Mouse (Mus musculus): ENCODE results near the gene Col23a1. TPM values are rescaled to one million over a fixed set of nuclear protein-coding genes. Genes with fewer than 3 reads are reported as not detected.

Gene Col23a1
- polyA plus RNA-seq, 1 experiment from 2014 or later, result 4.4 TPM

DNA sequence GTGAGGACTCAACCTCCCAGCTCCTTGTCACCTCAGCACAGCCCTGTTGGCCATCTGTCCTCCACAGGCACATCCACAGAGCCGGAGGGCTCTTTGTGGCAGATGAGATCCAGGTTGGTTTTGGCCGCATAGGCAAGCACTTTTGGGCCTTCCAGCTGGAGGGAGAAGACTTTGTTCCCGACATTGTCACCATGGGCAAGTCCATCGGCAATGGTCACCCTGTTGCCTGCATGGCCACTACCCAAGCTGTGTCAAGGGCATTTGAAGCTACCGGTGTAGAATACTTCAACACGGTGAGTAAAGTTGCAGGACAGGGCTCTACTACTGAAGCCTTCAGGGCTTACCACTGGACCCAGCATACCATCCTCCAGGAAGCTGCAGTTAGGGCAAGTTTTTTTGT lies 304.1 kb downstream of the Col23a1 start:
- Histone ChIP-seq H3K4me3 (ENCODE audit: low read length) (no peak overlapping the region), H3K27me3 (replicated peaks; ENCODE audit: control insufficient read depth, insufficient read depth, low read length) (no peaks in the 10 kb centered on the region), H3K4me1 (ENCODE audit: control insufficient read depth, insufficient read depth, low read depth, low read length) (no peaks in the 10 kb centered on the region), H3K9me3 (ENCODE audit: control insufficient read depth, low read length) (no peaks in the 10 kb centered on the region), H3K9ac (ENCODE audit: low read depth, low read length) (no peak overlapping the region), H3K36me3 (ENCODE audit: control insufficient read depth, insufficient read depth, low read length) (peaks cover 39% of the 10 kb centered on the region), H3K4me2 (ENCODE audit: low read length) (no peak overlapping the region), H3K27ac (ENCODE audit: low read depth, low read length) (no peak overlapping the region)
- ATAC-seq, result no peak
- WGBS, result 93% methylated on average over 6 of the region's 6 CpGs

DNA sequence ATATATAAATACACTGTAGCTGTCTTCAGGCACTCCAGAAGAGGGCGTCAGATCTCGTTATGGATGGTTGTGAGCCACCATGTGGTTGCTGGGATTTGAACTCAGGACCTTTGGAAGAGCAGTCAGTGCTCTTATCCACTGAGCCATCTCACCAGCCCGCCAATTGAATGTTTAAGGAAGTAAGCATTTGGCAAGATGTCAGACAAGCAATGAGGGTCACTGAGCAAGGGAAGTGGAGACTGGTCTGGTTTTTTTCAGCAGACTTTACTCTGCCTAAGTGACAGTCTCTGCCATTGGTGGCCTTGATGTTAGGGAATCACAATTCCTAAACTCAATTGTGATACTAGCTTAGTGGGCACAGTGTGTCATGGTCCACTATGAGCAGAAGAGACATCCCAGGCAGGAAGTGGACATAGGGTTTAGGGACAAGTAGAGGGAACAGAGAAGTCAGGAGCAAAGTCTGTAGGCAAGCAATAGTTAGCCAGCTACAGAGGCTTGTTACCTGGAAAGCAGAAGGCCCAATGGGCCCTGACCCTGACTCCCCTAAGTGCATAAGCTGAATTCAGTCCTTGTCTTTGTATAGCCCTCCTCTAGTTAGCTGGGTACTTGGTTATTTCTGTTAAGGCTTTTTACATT lies 305.1 kb downstream of the Col23a1 start:
- H3K36me3 ChIP-seq (ENCODE audit: control insufficient read depth, insufficient read depth, low read length), result peaks cover 44% of the 10 kb centered on the region
- no peak overlapping the region for H3K4me2 ChIP-seq (ENCODE audit: low read length)
- no peaks in the 10 kb centered on the region for H3K4me1 ChIP-seq (ENCODE audit: control insufficient read depth, insufficient read depth, low read depth, low read length)
- H3K27me3 ChIP-seq (replicated peaks; ENCODE audit: control insufficient read depth, insufficient read depth, low read length), result no peaks in the 10 kb centered on the region
- WGBS, result 88% methylated on average over 3 of the region's 3 CpGs
- H3K9ac ChIP-seq (ENCODE audit: low read depth, low read length), result no peak overlapping the region
- no peak overlapping the region for H3K27ac ChIP-seq (ENCODE audit: low read depth, low read length)
- no peak overlapping the region for H3K4me3 ChIP-seq (ENCODE audit: low read length)
- no peak for ATAC-seq
- no peaks in the 10 kb centered on the region for H3K9me3 ChIP-seq (ENCODE audit: control insufficient read depth, low read length)

DNA sequence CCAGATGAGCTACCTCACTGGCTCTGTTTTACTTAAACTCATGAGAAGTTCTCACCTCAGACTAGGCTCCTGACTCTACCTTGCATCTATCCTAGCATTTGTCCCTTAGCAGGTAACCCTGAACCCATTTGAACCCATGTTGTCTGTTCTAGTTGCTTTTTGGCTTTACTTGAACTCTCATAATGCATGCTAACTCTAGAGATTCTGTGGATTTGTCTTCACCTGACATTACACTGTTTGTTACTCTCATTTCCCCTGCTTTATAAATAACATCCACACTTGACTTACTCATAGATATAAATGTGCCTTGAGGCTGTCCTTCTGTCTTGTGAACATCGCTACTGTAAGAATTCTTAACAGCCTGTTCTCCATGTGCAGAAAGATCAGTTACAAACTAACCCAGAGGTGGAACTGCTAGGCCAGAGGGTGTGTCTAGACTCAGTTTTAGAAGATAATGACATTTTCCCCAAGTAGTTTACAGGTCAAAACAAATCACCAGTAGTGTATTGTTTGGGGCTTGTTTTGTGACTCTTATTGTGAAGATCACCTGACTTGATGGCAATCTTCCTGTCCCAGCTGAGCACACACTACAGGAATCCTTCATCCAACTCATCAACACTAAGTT lies 305.9 kb downstream of the Col23a1 start:
- no peak overlapping the region for H3K4me3 ChIP-seq (ENCODE audit: low read length)
- no peaks in the 10 kb centered on the region for H3K9me3 ChIP-seq (ENCODE audit: control insufficient read depth, low read length)
- no peaks in the 10 kb centered on the region for H3K27me3 ChIP-seq (replicated peaks; ENCODE audit: control insufficient read depth, insufficient read depth, low read length)
- no peak overlapping the region for H3K4me2 ChIP-seq (ENCODE audit: low read length)
- 93% methylated on average over 1 of the region's 1 CpGs for WGBS
- no peak overlapping the region for H3K27ac ChIP-seq (ENCODE audit: low read depth, low read length)
- peaks cover 48% of the 10 kb centered on the region for H3K36me3 ChIP-seq (ENCODE audit: control insufficient read depth, insufficient read depth, low read length)
- no peaks in the 10 kb centered on the region for H3K4me1 ChIP-seq (ENCODE audit: control insufficient read depth, insufficient read depth, low read depth, low read length)
- no peak for ATAC-seq
- no peak overlapping the region for H3K9ac ChIP-seq (ENCODE audit: low read depth, low read length)

DNA sequence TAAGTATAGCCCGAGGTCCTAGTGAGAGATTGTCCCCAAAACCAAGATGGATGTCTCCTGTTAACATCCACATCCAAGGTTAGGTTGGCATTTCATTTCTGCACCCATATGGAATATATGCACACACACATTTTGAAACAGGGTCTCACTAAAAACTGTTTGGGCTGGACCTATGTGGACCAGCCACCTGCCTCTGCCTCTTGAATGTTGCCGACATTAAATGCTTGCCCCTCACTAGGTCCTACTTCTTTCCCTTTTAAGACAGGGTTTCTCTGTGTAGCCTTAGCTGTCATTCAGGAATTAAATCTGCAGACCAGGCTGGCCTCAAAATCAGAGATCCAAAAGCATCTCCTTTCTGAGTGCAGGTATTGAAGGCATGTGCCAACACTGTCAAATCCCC lies 307.8 kb downstream of the Col23a1 start:
- ATAC-seq, result no peak
- no peak overlapping the region for H3K27ac ChIP-seq (ENCODE audit: low read depth, low read length)

DNA sequence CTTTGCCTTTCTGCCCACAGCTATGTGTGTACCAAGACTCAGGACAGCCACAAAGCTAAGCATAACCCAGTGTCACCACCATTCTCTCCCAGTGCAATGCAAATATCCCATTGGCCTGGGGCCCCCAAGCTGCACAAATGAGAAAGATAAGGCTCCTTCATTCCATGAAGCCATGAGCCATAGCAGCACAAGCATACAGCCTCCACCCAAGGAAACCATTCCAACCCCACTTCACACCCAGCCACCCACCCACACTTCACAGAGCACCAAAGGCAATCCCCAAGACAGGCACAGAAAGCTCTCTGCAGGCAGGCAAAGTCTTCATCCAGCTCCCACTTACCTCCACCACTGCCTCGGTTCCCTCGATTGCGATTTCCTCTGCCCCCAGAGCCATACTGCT lies 312.5 kb downstream of the Col23a1 start:
- ATAC-seq, result no peak
- no peak overlapping the region for H3K27ac ChIP-seq (ENCODE audit: low read depth, low read length)
- 88% methylated on average over 3 of the region's 3 CpGs for WGBS
- H3K9ac ChIP-seq (ENCODE audit: low read depth, low read length), result no peak overlapping the region
- peaks cover 19% of the 10 kb centered on the region for H3K4me1 ChIP-seq (ENCODE audit: control insufficient read depth, insufficient read depth, low read depth, low read length)
- no peaks in the 10 kb centered on the region for H3K27me3 ChIP-seq (replicated peaks; ENCODE audit: control insufficient read depth, insufficient read depth, low read length)
- no peak overlapping the region for H3K4me3 ChIP-seq (ENCODE audit: low read length)
- H3K4me2 ChIP-seq (ENCODE audit: low read length), result no peak overlapping the region
- no peaks in the 10 kb centered on the region for H3K9me3 ChIP-seq (ENCODE audit: control insufficient read depth, low read length)
- peaks cover 47% of the 10 kb centered on the region for H3K36me3 ChIP-seq (ENCODE audit: control insufficient read depth, insufficient read depth, low read length)

More for the DNA sequence above, 307.8 kb downstream of the Col23a1 start:
- no peak overlapping the region for H3K4me3 ChIP-seq (ENCODE audit: low read length)
- H3K4me2 ChIP-seq (ENCODE audit: low read length), result no peak overlapping the region
- H3K9me3 ChIP-seq (ENCODE audit: control insufficient read depth, low read length), result no peaks in the 10 kb centered on the region
- no peaks in the 10 kb centered on the region for H3K27me3 ChIP-seq (replicated peaks; ENCODE audit: control insufficient read depth, insufficient read depth, low read length)
- H3K4me1 ChIP-seq (ENCODE audit: control insufficient read depth, insufficient read depth, low read depth, low read length), result no peaks in the 10 kb centered on the region
- no peak overlapping the region for H3K9ac ChIP-seq (ENCODE audit: low read depth, low read length)
- H3K36me3 ChIP-seq (ENCODE audit: control insufficient read depth, insufficient read depth, low read length), result peaks cover 60% of the 10 kb centered on the region
- WGBS, result 81% methylated on average over 2 of the region's 2 CpGs

DNA sequence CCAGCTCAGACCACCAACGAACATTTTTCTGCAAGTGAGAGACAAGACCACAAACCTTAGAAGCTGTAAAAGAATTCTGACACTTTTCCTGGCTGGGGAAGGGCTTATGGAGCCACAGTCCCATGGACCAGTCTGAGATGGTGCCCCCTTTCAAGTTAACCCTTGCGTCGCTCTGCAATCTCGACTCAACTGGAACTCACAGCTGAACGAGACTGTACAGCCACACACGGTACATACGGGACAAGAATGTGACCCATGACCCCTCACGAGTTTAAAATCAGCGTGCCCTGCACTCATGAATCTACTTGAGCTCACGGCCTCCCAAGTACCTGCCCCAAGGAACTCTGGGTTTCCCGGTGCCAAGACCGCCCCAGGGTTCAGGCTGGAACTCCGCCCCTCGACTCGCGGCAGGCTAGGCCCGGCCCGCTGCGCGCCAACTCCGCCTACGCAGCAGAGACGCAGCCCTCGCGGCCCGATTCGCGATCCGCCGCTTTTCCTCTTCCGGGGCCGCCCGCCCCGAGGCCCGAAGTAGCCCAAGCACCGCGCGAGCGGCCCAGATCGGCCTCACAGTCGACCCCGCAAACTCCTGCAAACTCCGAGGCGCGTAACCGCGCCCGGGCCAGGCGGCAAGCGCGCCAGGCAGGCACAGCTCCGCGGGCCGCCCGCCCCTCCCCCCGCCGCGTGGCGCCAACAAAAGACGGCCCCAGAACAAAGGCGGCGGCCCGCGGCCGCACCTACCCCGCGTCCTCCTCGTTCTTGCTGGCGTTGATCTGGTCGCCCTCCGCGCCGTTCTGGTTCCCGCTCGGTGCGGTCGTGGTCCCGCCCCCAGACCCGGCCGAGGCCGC lies 316.1 kb downstream of the Col23a1 start:
- peak overlapping the region; percentile 96 for H3K4me2 ChIP-seq (ENCODE audit: low read length)
- H3K4me3 ChIP-seq (ENCODE audit: low read length), result peak overlapping the region; percentile 95
- peaks cover 27% of the 10 kb centered on the region for H3K36me3 ChIP-seq (ENCODE audit: control insufficient read depth, insufficient read depth, low read length)
- under 1% methylated on average over 62 of the region's 81 CpGs for WGBS
- peak overlapping the region; percentile 96 for H3K27ac ChIP-seq (ENCODE audit: low read depth, low read length)
- peak overlapping the region; percentile 99 for H3K9ac ChIP-seq (ENCODE audit: low read depth, low read length)
- peak; percentile 52 for ATAC-seq
- no peaks in the 10 kb centered on the region for H3K9me3 ChIP-seq (ENCODE audit: control insufficient read depth, low read length)
- H3K4me1 ChIP-seq (ENCODE audit: control insufficient read depth, insufficient read depth, low read depth, low read length), result peaks cover 23% of the 10 kb centered on the region
- no peaks in the 10 kb centered on the region for H3K27me3 ChIP-seq (replicated peaks; ENCODE audit: control insufficient read depth, insufficient read depth, low read length)

DNA sequence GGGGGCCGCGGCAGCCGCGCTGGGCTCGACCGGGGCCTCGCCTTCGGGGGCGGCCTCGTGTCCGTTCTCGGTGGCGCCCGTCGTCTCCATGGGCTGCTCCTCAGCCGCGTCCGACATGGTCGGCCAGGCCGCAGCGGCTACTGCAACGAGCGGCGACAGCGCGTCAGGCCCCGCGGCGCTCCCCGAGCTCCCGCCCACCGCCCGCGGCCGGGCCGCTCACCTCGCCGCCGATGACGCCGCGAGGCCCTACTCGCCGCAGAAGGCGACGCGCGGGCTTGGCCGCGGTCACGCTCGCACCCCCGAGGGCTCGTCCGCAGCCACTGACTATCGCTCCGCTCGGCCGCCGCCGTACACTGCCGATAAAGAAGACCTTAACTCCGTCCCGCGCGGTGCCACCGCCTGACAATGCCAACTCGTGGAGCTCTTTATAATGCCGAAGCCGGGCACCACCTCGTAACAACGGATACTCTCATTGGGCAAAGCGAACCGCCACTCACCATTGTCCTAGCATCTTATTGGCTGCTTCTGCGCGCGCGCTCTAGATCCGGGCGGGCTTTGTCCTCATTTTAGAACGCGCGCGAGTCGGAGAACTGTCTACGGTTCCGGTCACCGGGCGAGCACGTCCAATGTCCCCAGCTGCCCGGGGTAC lies 316.9 kb downstream of the Col23a1 start, which contains the start of gene Hnrnpab:
Gene Hnrnpab, minus strand, starts transcription at position 401 of the 649 bp plus-strand sequence.
- Histone ChIP-seq H3K4me3 (ENCODE audit: low read length) (peak within 1 kb of the TSS; percentile 95), H3K36me3 (ENCODE audit: control insufficient read depth, insufficient read depth, low read length) (peaks cover 21% of the 10 kb centered on the region), H3K9me3 (ENCODE audit: control insufficient read depth, low read length) (no peaks in the 10 kb centered on the region), H3K27ac (ENCODE audit: low read depth, low read length) (peak within 1 kb of the TSS; percentile 96), H3K4me1 (ENCODE audit: control insufficient read depth, insufficient read depth, low read depth, low read length) (peaks cover 23% of the 10 kb centered on the region), H3K9ac (ENCODE audit: low read depth, low read length) (peak within 1 kb of the TSS; percentile 99), H3K27me3 (replicated peaks; ENCODE audit: control insufficient read depth, insufficient read depth, low read length) (no peaks in the 10 kb centered on the region), H3K4me2 (ENCODE audit: low read length) (peak within 1 kb of the TSS; percentile 96)
- peak; percentile 97 for ATAC-seq
- WGBS, result under 1% methylated on average over 77 of the region's 91 CpGs

DNA sequence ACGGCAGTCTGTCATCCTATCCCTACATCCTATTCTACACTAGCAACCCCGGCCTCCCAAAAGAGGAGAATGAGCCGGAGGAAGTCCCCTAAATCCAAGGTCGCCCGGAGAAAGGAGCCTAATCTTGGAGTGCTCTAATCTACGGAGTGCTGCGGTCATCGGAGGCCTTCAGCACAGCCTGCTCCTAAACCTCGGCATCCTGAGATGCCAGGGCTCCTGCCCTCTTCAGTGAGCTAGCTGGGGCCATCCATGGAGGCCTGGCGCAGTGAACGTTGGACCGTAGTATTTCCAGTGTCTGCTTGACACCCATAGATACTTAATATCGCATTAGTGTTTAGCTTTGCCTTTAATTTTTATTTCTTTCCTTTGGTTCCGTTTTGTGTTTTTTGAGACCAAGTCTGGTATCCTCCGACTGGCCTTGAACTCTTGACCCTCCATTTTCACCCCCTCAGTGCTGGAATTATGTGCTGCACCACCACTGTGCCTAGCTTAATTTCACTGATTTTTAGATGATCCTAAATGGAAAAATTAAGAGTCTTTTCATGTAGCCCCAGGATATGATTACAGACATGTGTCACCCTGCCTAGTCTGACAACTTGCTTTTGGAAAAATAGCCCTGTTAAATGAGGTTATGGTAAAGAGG lies 317.5 kb downstream of the Col23a1 start:
- peak overlapping the region; percentile 88 for H3K9ac ChIP-seq (ENCODE audit: low read depth, low read length)
- no peaks in the 10 kb centered on the region for H3K27me3 ChIP-seq (replicated peaks; ENCODE audit: control insufficient read depth, insufficient read depth, low read length)
- H3K4me1 ChIP-seq (ENCODE audit: control insufficient read depth, insufficient read depth, low read depth, low read length), result peaks cover 23% of the 10 kb centered on the region
- peak overlapping the region; percentile 84 for H3K4me2 ChIP-seq (ENCODE audit: low read length)
- ATAC-seq, result peak; percentile 67; the same call in 1 of the 2 replicates
- no peaks in the 10 kb centered on the region for H3K9me3 ChIP-seq (ENCODE audit: control insufficient read depth, low read length)
- H3K4me3 ChIP-seq (ENCODE audit: low read length), result peak overlapping the region; percentile 95
- 10% methylated on average over 15 of the region's 15 CpGs for WGBS
- peak overlapping the region; percentile 96 for H3K27ac ChIP-seq (ENCODE audit: low read depth, low read length)
- peaks cover 18% of the 10 kb centered on the region for H3K36me3 ChIP-seq (ENCODE audit: control insufficient read depth, insufficient read depth, low read length)

All from hindbrain, embryonic 16.5 days (tissue).